Mouse (Mus musculus) ES-E14 (cell line): Measurements from ENCODE around the gene Catip. TPM values are rescaled to one million over a fixed set of nuclear protein-coding genes. Genes with fewer than 3 reads are reported as not detected.

Experiments
- DNase-seq: peaks from one replicate; pipeline ENCODE4 v3.0.0-alpha.2; 2013; ENCODE audit warnings: low read depth, low spot score
- H3K27ac ChIP-seq: 2 replicates; pipeline ENCODE4 v1.5.1; 2012; ENCODE audit warnings: low read depth, mild to moderate bottlenecking, low read length, moderate library complexity, mixed read lengths; ENCODE audit not compliant: poor library complexity, insufficient read depth, severe bottlenecking
- H3K36me3 ChIP-seq: 2 replicates; pipeline ENCODE4 v1.6.1; 2012; ENCODE audit warnings: mild to moderate bottlenecking, low read length, moderate library complexity, mixed read lengths; ENCODE audit not compliant: control insufficient read depth, poor library complexity, insufficient read depth, severe bottlenecking
- H3K4me1 ChIP-seq, 2 experiments: fragments of 150-350 bp in 1 of 2; sonication (generic) in 1 of 2; 2 replicates each; pipeline ENCODE4 v1.6.1; 2012; ENCODE audit warnings: low read length in 2 of 2, mild to moderate bottlenecking in 1 of 2, mixed read lengths in 1 of 2; ENCODE audit not compliant: control insufficient read depth in 2 of 2, insufficient read depth in 2 of 2, poor library complexity in 1 of 2
- H3K4me3 ChIP-seq, 2 experiments: fragments of 150-350 bp in 1 of 2; sonication (generic) in 1 of 2; 2 replicates each; pipeline ENCODE4 v1.5.1; 2012; ENCODE audit warnings: low read length in 2 of 2, low read depth in 1 of 2, mild to moderate bottlenecking in 1 of 2, mixed read lengths in 1 of 2; ENCODE audit not compliant: insufficient read depth in 1 of 2, poor library complexity in 1 of 2, severe bottlenecking in 1 of 2
- H3K9ac ChIP-seq: 2 replicates; pipeline ENCODE4 v1.6.1; 2012; ENCODE audit warnings: low read depth, mild to moderate bottlenecking, low read length, mixed read lengths; ENCODE audit not compliant: poor library complexity, insufficient read depth, severe bottlenecking
- H3K9me3 ChIP-seq: fragments of 150-350 bp; sonication (generic); 2 replicates; pipeline ENCODE4 v1.6.1; 2012; ENCODE audit warnings: low read depth, mild to moderate bottlenecking, low read length; ENCODE audit not compliant: control insufficient read depth, insufficient read depth
- CHD2 ChIP-seq: IDR thresholded peaks from 2 replicates; pipeline ENCODE4 v1.6.1; 2014; ENCODE audit warnings: mild to moderate bottlenecking, low read depth, low read length, inconsistent platforms
- HCFC1 ChIP-seq: IDR thresholded peaks from 2 replicates; pipeline ENCODE4 v1.6.1; 2012; ENCODE audit warnings: low read length, inconsistent platforms, borderline replicate concordance; ENCODE audit not compliant: insufficient read depth
- MAFK ChIP-seq: IDR thresholded peaks from 2 replicates; pipeline ENCODE4 v1.6.1; 2014; ENCODE audit warnings: mild to moderate bottlenecking, low read depth, low read length, inconsistent platforms; ENCODE audit not compliant: insufficient read depth
- ZC3H11A ChIP-seq: IDR thresholded peaks from 2 replicates; pipeline ENCODE4 v1.6.1; 2012; ENCODE audit warnings: low read depth, mild to moderate bottlenecking, inconsistent platforms, low read length, borderline replicate concordance
- ZNF384 ChIP-seq: IDR thresholded peaks from 2 replicates; pipeline ENCODE4 v1.6.1; 2012; ENCODE audit warnings: low read depth, low read length, inconsistent platforms
- in situ Hi-C, 2 experiments: fragments of 600-800 bp; cut with MboI; formaldehyde crosslinking; loops; one replicate each; pipeline ENCODE4 v1.15.1; 2025; ENCODE audit warnings: low sequenced_read_pairs in 2 of 2, inconsistent platforms in 1 of 2; ENCODE audit not compliant: unreplicated experiment in 2 of 2
- total RNA-seq: library from RNA; depleted of rRNA; stranded (reverse); fragments of 300-350 nt; gene quantifications from 2 replicates; pipeline ENCODE4 v1.2.3, GENCODE M21; 2012

The Catip gene
- total RNA-seq, 1 experiment: 7.3 TPM

- Histone ChIP-seq H3K4me3 (peak overlapping the region; percentile 51 to 59), H3K36me3 (no peaks in the 10 kb centered on the region), H3K27ac (peak overlapping the region; percentile 93), H3K4me1 (peaks cover 0 to 26% of the 10 kb centered on the region in 2 experiments), H3K9me3 (no peaks in the 10 kb centered on the region), H3K9ac (peak overlapping the region; percentile 58; the same call in 1 of the 2 replicates)
- TF ChIP-seq MAFK: no peak
- no peak; the same call in 1 of the 2 replicates for TF ChIP-seq ZC3H11A
- TF ChIP-seq HCFC1: no peak
- TF ChIP-seq ZNF384: no peak
- in situ Hi-C loops: no loop called here
- no peak for DNase-seq
Observed at GRCm38 (mm10) chr1:74387386-74387988, 25.6 kb downstream of the Catip start.

DNA sequence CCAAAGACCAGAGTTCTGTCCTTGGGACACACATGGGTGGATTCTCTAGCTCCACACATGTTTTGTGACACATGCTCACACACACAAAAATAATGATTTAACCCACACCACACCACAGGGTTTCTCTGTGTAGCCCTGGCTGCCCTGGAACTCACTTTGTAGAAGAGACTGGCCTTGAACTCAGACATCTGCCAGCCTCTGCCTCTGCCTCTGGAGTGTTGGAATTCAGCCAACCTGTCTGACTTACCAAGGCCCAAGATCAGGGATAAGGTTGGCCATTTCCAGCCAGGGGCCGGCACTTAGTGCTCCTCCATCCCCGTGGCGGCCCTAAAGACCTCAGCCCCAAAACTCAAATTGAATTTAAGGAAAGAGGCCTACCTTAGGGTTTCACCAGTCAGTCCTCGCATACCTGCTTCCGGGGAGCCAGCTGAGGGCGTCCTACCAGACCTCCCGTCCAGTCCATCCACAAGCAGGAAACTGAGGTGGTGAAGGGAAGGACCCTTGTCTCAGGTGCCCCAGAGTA is 26.6 kb downstream of the Catip start:
- no peak overlapping the region for H3K4me3 ChIP-seq
- no peaks in the 10 kb centered on the region for H3K9me3 ChIP-seq
- no peak overlapping the region for H3K9ac ChIP-seq
- H3K4me1 ChIP-seq: peaks cover 0 to 30% of the 10 kb centered on the region in 2 experiments
- DNase-seq: no peak
- no peaks in the 10 kb centered on the region for H3K36me3 ChIP-seq
- TF ChIP-seq ZC3H11A (no peak), HCFC1 (no peak), ZNF384 (no peak), MAFK (no peak), CHD2 (no peak)
- in situ Hi-C loops: no loop called here
- H3K27ac ChIP-seq: no peak overlapping the region

- no peaks in the 10 kb centered on the region for H3K9me3 ChIP-seq
- TF ChIP-seq MAFK (no peak), ZC3H11A (no peak), HCFC1 (no peak), ZNF384 (no peak), CHD2 (no peak)
- no peak for DNase-seq
- in situ Hi-C loops: no loop called here
- peak overlapping the region; percentile 73 for H3K9ac ChIP-seq
- peaks cover 9% of the 10 kb centered on the region; the same call in 1 of the 2 replicates for H3K36me3 ChIP-seq
- H3K4me1 ChIP-seq: peaks cover 0 to 26% of the 10 kb centered on the region in 2 experiments; a peak in 3 of 4 replicates
- peak overlapping the region; percentile 52 to 67 for H3K4me3 ChIP-seq
- H3K27ac ChIP-seq: no peak overlapping the region
Observed at GRCm38 (mm10) chr1:74389831-74390286, 28.0 kb downstream of the Catip start.

DNA sequence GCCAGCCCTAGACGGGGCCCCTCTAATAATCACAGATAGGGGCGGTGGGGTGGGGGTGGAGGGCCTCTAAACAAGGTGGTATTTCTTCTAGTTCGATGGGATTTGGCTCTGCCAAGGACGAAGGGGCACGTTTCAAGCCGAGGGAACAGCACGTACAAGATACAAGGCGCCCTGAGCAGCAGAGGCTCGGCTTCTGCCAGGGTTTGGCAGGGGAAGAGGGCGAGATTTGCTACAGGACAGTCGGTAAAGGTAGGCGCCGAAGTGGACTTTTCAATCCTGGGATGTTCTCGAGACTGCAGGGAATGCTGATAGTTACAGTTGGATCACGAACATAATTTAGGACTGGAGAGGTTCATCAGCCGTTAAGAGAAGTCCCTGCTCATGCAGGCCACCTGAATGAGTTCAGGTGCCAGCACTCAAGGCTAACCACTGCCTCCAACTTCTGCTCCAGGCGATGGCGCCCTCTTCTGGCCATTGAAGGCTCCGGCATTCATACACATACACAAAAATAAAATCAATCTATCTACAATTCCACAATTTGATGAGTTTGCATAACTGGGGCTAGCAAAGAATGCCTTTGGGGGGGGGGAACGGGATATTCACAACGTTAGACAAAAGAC is 28.5 kb downstream of the Catip start:
- H3K9me3 ChIP-seq: no peaks in the 10 kb centered on the region
- in situ Hi-C loops: no loop called here
- DNase-seq: peak; percentile 87
- H3K27ac ChIP-seq: no peak overlapping the region
- H3K4me3 ChIP-seq: peak overlapping the region; percentile 67 to 84
- TF ChIP-seq HCFC1: no peak
- TF ChIP-seq MAFK: peak; percentile 63
- H3K4me1 ChIP-seq: peaks cover 0 to 21% of the 10 kb centered on the region in 2 experiments; a peak in 3 of 4 replicates
- peak overlapping the region; percentile 73; the same call in 1 of the 2 replicates for H3K9ac ChIP-seq
- peaks cover 14% of the 10 kb centered on the region; the same call in 1 of the 2 replicates for H3K36me3 ChIP-seq
